Mouse (Mus musculus) liver, embryonic 14.5 days (tissue): ENCODE data around the gene Kcnk16. TPM values are rescaled to one million over a fixed set of nuclear protein-coding genes. Genes with fewer than 3 reads are reported as not detected.

Experiments used
- ATAC-seq: fragments of 200-750 bp; cut with Nextera tagmentation; 2 replicates; pipeline ENCODE4 v1.8.0; 2017; ENCODE audit warnings: moderate number of reproducible peaks, mild to moderate bottlenecking, moderate library complexity; ENCODE audit not compliant: insufficient read depth
- DNase-seq, 3 experiments: peaks; one replicate each; pipeline ENCODE4 v3.0.0-alpha.2; 2012 to 2013; ENCODE audit warnings: low read depth in 3 of 3, low spot score in 3 of 3
- H3K27ac ChIP-seq: fragments of 300-500 bp; sonication (generic); 2 replicates; pipeline ENCODE4 v1.5.1; 2014; ENCODE audit warnings: moderate library complexity, mild to moderate bottlenecking, control low read depth, inconsistent platforms
- H3K27me3 ChIP-seq: fragments of 300-500 bp; sonication (generic); 2 replicates; pipeline ENCODE4 v1.6.1; 2014; ENCODE audit warnings: mild to moderate bottlenecking, low read length, moderate library complexity; ENCODE audit not compliant: control insufficient read depth, insufficient read depth
- H3K36me3 ChIP-seq: fragments of 300-500 bp; sonication (generic); replicated peaks from 2 replicates; pipeline ENCODE4 v1.6.1; 2014; ENCODE audit warnings: low read depth; ENCODE audit not compliant: control insufficient read depth, insufficient read depth
- H3K4me1 ChIP-seq, 2 experiments: fragments of 200-500 bp in 1 of 2; fragments of 300-500 bp in 1 of 2; sonication (generic) in 1 of 2; replicated peaks; 2 replicates each; pipeline ENCODE4 v1.6.1; 2012 to 2014; ENCODE audit warnings: antibody characterized with exemption in 1 of 2, inconsistent platforms in 1 of 2, low read length in 1 of 2; ENCODE audit not compliant: control insufficient read depth in 2 of 2, insufficient read depth in 2 of 2
- H3K4me2 ChIP-seq: fragments of 300-500 bp; sonication (generic); 2 replicates; pipeline ENCODE4 v1.6.1; 2014; ENCODE audit warnings: low read depth, mild to moderate bottlenecking, control low read depth, moderate library complexity
- H3K4me3 ChIP-seq, 2 experiments: fragments of 200-500 bp in 1 of 2; fragments of 300-500 bp in 1 of 2; sonication (generic) in 1 of 2; 2 replicates each; pipeline ENCODE4 v1.5.1; 2012 to 2014; ENCODE audit warnings: low read depth in 2 of 2, low read length in 2 of 2, mild to moderate bottlenecking in 2 of 2, control low read depth in 1 of 2, inconsistent platforms in 1 of 2, moderate library complexity in 1 of 2; ENCODE audit not compliant: insufficient read depth in 1 of 2
- H3K9ac ChIP-seq: fragments of 300-500 bp; sonication (generic); replicated peaks from 2 replicates; pipeline ENCODE4 v1.6.1; 2014; ENCODE audit warnings: mild to moderate bottlenecking, control low read depth, moderate library complexity
- H3K9me3 ChIP-seq: fragments of 300-500 bp; sonication (generic); 2 replicates; pipeline ENCODE4 v1.6.1; 2016; ENCODE audit warnings: low read length, mixed read lengths; ENCODE audit not compliant: control insufficient read depth
- CTCF ChIP-seq: IDR thresholded peaks from 2 replicates; pipeline ENCODE4 v1.5.1; 2016; ENCODE audit warnings: antibody characterized with exemption, low read depth, control low read depth
- EP300 ChIP-seq: IDR thresholded peaks from 2 replicates; pipeline ENCODE4 v1.6.1; 2016; ENCODE audit warnings: antibody characterized with exemption, low read depth
- WGBS: fragments of 180-500 bp; shearing (Covaris S2); extraction: QIAGEN DNeasy Blood & Tissue Kit; methylation state at CpG from one replicate; pipeline ENCODE4 v1.1.7; 2014; ENCODE audit not compliant: insufficient replicate concordance; 5-methylcytosine and 5-hydroxymethylcytosine counted together
- polyA plus RNA-seq, 2 experiments: library from polyadenylated mRNA; depleted of rRNA in 1 of 2; stranded (reverse) in 1 of 2; unstranded in 1 of 2; fragments of >200 nt; fragmentation: Nextera tagmentation in 1 of 2; extraction: Ambion mirVana in 1 of 2; gene quantifications; 2 replicates each; pipeline versions ENCODE4 v1.2.1 to v1.2.3; 2012 to 2014

Kcnk16 gene
- polyA plus RNA-seq, 2 experiments: 5.4 to 8.8 TPM

DNA sequence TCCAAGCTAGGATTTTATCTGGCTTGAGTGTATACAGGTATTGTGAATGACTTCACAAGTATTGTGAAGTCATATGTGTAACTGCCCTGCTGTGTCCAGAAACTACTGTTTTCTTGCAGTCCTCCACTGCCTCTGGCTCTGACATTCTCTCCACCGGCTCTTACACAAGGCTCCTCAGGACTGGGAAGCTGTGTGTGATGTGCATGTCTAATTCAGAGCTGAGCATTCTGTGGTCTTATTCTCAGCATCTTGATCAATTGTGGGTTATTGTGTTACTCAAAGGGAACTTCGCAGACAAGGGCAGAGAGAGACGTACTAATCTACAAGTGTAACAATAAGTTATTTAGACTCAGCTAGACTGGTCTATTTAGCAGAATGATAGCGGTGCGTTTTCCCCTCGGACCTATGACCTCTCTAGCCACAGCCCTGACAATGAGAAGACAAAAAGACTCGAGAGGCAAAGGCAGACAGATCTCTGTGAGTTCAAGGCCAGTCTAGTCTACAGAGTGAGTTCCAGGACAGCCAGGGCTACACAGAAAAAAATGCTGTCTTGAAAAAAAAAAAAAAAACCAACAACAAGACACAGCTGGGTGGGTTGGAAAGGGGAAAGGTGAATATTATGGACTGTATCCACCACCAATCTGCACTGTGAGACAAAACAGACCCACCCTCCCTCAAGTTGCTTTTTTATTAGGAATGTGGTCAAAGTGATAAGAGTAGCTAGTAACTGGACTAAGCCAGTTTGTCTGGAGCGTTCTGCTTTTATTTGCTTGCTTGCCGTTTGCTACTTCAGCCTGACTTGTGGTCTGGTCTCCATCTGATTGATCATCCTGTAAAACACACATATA, 57.0 kb downstream of the Kcnk16 start:
- Histone ChIP-seq H3K27me3 (no peaks in the 10 kb centered on the region), H3K9ac (no peak overlapping the region), H3K4me3 (no peak overlapping the region), H3K4me1 (peaks cover 2 to 35% of the 10 kb centered on the region in 2 experiments; a peak in 3 of 4 replicates), H3K27ac (no peak overlapping the region), H3K4me2 (no peak overlapping the region), H3K36me3 (no peaks in the 10 kb centered on the region), H3K9me3 (no peaks in the 10 kb centered on the region)
- TF ChIP-seq EP300: 0 out of 2 replicates have a peak, but pooled peaks have one; percentile 20
- TF ChIP-seq CTCF: no peak
- ATAC-seq (0 out of 2 replicates have a peak, but pooled peaks have one; percentile 13), DNase-seq (no peak)
- WGBS: 51% methylated on average over 9 of the region's 9 CpGs

Other genes starting within 250 kb of the Kcnk16 start
- 1.5 and 1.9 TPM in 2 replicates for gene Saysd1, start 130.7 kb downstream of the Kcnk16 start, polyA plus RNA-seq (2012; rRNA removed)
- gene Saysd1, start 130.7 kb downstream of the Kcnk16 start, polyA plus RNA-seq (2014; fragmentation: Nextera tagmentation; extraction: Ambion mirVana): 3.8 and 4.1 TPM in 2 replicates
- 3.1 and 3.2 TPM in 2 replicates for gene Kcnk5, start 87.4 kb downstream of the Kcnk16 start, polyA plus RNA-seq (2012; rRNA removed)
- 3.6 and 4.1 TPM in 2 replicates for gene Kcnk5, start 87.4 kb downstream of the Kcnk16 start, polyA plus RNA-seq (2014; fragmentation: Nextera tagmentation; extraction: Ambion mirVana)
- gene Nudt13, start 25.5 kb upstream of the Kcnk16 start, polyA plus RNA-seq (2012; rRNA removed): 5.1 and 6.1 TPM in 2 replicates
- 2.6 and 4.8 TPM in 2 replicates for gene Nudt13, start 25.5 kb upstream of the Kcnk16 start, polyA plus RNA-seq (2014; fragmentation: Nextera tagmentation; extraction: Ambion mirVana)
- gene Ecd, start 78.9 kb upstream of the Kcnk16 start, polyA plus RNA-seq (2012; rRNA removed): 12.4 and 15.6 TPM in 2 replicates
- gene Ecd, start 78.9 kb upstream of the Kcnk16 start, polyA plus RNA-seq (2014; fragmentation: Nextera tagmentation; extraction: Ambion mirVana): 25.8 and 28.9 TPM in 2 replicates
- 6.6 and 7.4 TPM in 2 replicates for gene Fam149b, start 79.0 kb upstream of the Kcnk16 start, polyA plus RNA-seq (2012; rRNA removed)
- gene Fam149b, start 79.0 kb upstream of the Kcnk16 start, polyA plus RNA-seq (2014; fragmentation: Nextera tagmentation; extraction: Ambion mirVana): 6.8 and 8.2 TPM in 2 replicates
- 30.0 and 76.3 TPM in 2 replicates for gene Dnajc9, start 119.7 kb upstream of the Kcnk16 start, polyA plus RNA-seq (2012; rRNA removed)
- gene Dnajc9, start 119.7 kb upstream of the Kcnk16 start, polyA plus RNA-seq (2014; fragmentation: Nextera tagmentation; extraction: Ambion mirVana): 94.5 and 103 TPM in 2 replicates
- gene Mrps16, start 124.4 kb upstream of the Kcnk16 start, polyA plus RNA-seq (2012; rRNA removed): 19.0 and 22.9 TPM in 2 replicates
- 58.1 and 61.0 TPM in 2 replicates for gene Mrps16, start 124.4 kb upstream of the Kcnk16 start, polyA plus RNA-seq (2014; fragmentation: Nextera tagmentation; extraction: Ambion mirVana)
- gene Cfap70, start 183.0 kb upstream of the Kcnk16 start, polyA plus RNA-seq (2012; rRNA removed): 0.01 and 0.03 TPM in 2 replicates
- 0.08 and 0.28 TPM in 2 replicates for gene Cfap70, start 183.0 kb upstream of the Kcnk16 start, polyA plus RNA-seq (2014; fragmentation: Nextera tagmentation; extraction: Ambion mirVana)
- gene Anxa7, start 210.9 kb upstream of the Kcnk16 start, polyA plus RNA-seq (2012; rRNA removed): 28.7 and 36.6 TPM in 2 replicates
- gene Anxa7, start 210.9 kb upstream of the Kcnk16 start, polyA plus RNA-seq (2014; fragmentation: Nextera tagmentation; extraction: Ambion mirVana): 41.6 and 43.6 TPM in 2 replicates
- 1.1 and 1.6 TPM in 2 replicates for gene Mss51, start 227.7 kb upstream of the Kcnk16 start, polyA plus RNA-seq (2012; rRNA removed)
- 0.29 and 0.67 TPM in 2 replicates for gene Mss51, start 227.7 kb upstream of the Kcnk16 start, polyA plus RNA-seq (2014; fragmentation: Nextera tagmentation; extraction: Ambion mirVana)